Mouse (Mus musculus): ENCODE measurements around the gene Klhdc8a.
"Not testable (repeated sequence)": the region's sequence is repeated elsewhere in the genome, so short reads cannot be mapped to it uniquely, and the experiment has no call there.

Klhdc8a gene

GRCm38 (mm10) chr1:132346134-132346851, 47.9 kb downstream of the Klhdc8a start:
- peak in 1 of 2 experiments; percentile 68 for DNase-seq

- no peak for DNase-seq
Observed at GRCm38 (mm10) chr1:132346951-132347350, 48.5 kb downstream of the Klhdc8a start.

GRCm38 (mm10) chr1:132348401-132348800, 50.0 kb downstream of the Klhdc8a start:
- DNase-seq = no peak

GRCm38 (mm10) chr1:132349049-132349448, 50.6 kb downstream of the Klhdc8a start:
- DNase-seq = not testable (repeated sequence)

- not testable (repeated sequence) for DNase-seq
Observed at GRCm38 (mm10) chr1:132349601-132350000, 51.2 kb downstream of the Klhdc8a start.

GRCm38 (mm10) chr1:132351058-132351457, 52.6 kb downstream of the Klhdc8a start:
- DNase-seq = no peak

GRCm38 (mm10) chr1:132353389-132353788, 55.0 kb downstream of the Klhdc8a start:
- DNase-seq = no peak

- DNase-seq = no peak
Observed at GRCm38 (mm10) chr1:132354234-132354633, 55.8 kb downstream of the Klhdc8a start.

GRCm38 (mm10) chr1:132355162-132355601, 56.8 kb downstream of the Klhdc8a start:
- peak; percentile 79 to 91 for DNase-seq

GRCm38 (mm10) chr1:132355841-132356242, 57.4 kb downstream of the Klhdc8a start:
- DNase-seq = peak; percentile 85 to 86

GRCm38 (mm10) chr1:132356841-132357240, 58.4 kb downstream of the Klhdc8a start:
- DNase-seq = peak in 1 of 2 experiments; percentile 58

All from kidney, postnatal 25 days (tissue).